ENCODE assay signal across 33 mouse cellular contexts in the genomic region with DNA sequence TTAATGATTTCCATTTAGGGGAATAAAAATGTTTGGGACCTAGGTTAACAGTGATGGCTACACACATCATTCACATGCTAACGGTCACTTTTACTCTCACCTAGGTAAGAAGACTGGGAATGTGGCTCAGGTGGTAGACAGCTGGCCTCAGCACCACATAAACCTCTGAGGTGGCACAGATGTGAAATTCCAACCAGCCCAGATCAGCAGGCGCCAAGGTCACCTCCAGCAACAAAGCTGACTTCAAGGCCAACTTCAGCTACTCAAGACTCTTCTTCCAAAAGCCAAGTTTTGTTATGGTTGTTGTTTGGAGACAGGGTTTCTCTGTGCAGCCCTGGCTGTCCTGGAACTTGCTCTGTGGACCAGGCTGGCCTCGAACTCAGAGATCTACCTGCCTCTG. TPM values are rescaled to one million over a fixed set of nuclear protein-coding genes. Genes with fewer than 3 reads are reported as not detected.
"Had no signal": no experiment of that assay in that cellular context is flagged by ENCODE, and none has a peak within 500 bp of the region (broad histone marks: within the 10 kb centered on the region; RNA-seq: fewer than 3 reads in every experiment).

No protein-coding gene starts in this region.

- H3K4me3 ChIP-seq: embryonic facial prominence, embryonic 10.5 days; embryonic facial prominence, embryonic 12.5 days; embryonic facial prominence, embryonic 13.5 days; embryonic facial prominence, embryonic 15.5 days; erythroblast, embryonic 14.5 days; forebrain, embryonic 10.5 days; forebrain, embryonic 12.5 days; forebrain, embryonic 13.5 days; forebrain, embryonic 15.5 days; gastrocnemius, adult 2 months; heart, adult 2 months had no signal

- ATAC-seq: forebrain, embryonic 13.5 days; forebrain, embryonic 14.5 days; forebrain, embryonic 15.5 days; forebrain, embryonic 16.5 days; forebrain, postnatal 0 days had no signal

- H3K36me3 ChIP-seq: embryonic facial prominence, embryonic 10.5 days; embryonic facial prominence, embryonic 12.5 days; embryonic facial prominence, embryonic 13.5 days; embryonic facial prominence, embryonic 15.5 days; forebrain, embryonic 10.5 days; forebrain, embryonic 12.5 days; forebrain, embryonic 15.5 days had no signal

- H3K27me3 ChIP-seq: forebrain, embryonic 15.5 days had no signal

- H3K4me1 ChIP-seq: embryonic facial prominence, embryonic 12.5 days; embryonic facial prominence, embryonic 13.5 days; embryonic facial prominence, embryonic 15.5 days; forebrain, embryonic 10.5 days; forebrain, embryonic 12.5 days; forebrain, embryonic 13.5 days; forebrain, embryonic 15.5 days had no signal

- H3K4me2 ChIP-seq: embryonic facial prominence, embryonic 12.5 days; embryonic facial prominence, embryonic 13.5 days; embryonic facial prominence, embryonic 15.5 days; forebrain, embryonic 12.5 days; forebrain, embryonic 13.5 days; forebrain, embryonic 15.5 days had no signal

- H3K27ac ChIP-seq: embryonic facial prominence, embryonic 10.5 days; embryonic facial prominence, embryonic 12.5 days; embryonic facial prominence, embryonic 13.5 days; embryonic facial prominence, embryonic 15.5 days; forebrain, embryonic 10.5 days; forebrain, embryonic 12.5 days; forebrain, embryonic 13.5 days; forebrain, embryonic 15.5 days; gastrocnemius, adult 2 months; heart, adult 2 months had no signal

- H3K9ac ChIP-seq: embryonic facial prominence, embryonic 12.5 days; embryonic facial prominence, embryonic 13.5 days; embryonic facial prominence, embryonic 15.5 days; forebrain, embryonic 12.5 days; forebrain, embryonic 13.5 days; forebrain, embryonic 15.5 days; forebrain, postnatal 0 days had no signal

- DNase-seq: cerebellum, adult 8-10 months; cerebellum, adult 9-10 months; cerebellum, adult 9-11 months; cerebellum, postnatal 10 days; cerebellum, postnatal 14 days; cerebellum, postnatal 25 days; cerebellum, postnatal 36 days; embryo, embryonic 11 days; forebrain, postnatal 0 days; gastrocnemius, adult 2 months; gastrocnemius, postnatal 10 days; gastrocnemius, postnatal 14 days; gastrocnemius, postnatal 25 days; gastrocnemius, postnatal 36 days; heart, adult 18-20 months; heart, adult 2 months had no signal

- H3K9me3 ChIP-seq: embryonic facial prominence, embryonic 10.5 days; embryonic facial prominence, embryonic 12.5 days; embryonic facial prominence, embryonic 13.5 days; embryonic facial prominence, embryonic 15.5 days; forebrain, embryonic 10.5 days; forebrain, embryonic 12.5 days; forebrain, embryonic 13.5 days; forebrain, embryonic 15.5 days had no signal

RNA-seq across cellular contexts. Expression of a gene that starts 9.1 kb away (rescaled TPM):
- total RNA-seq: gastrocnemius, adult 18-20 months; gastrocnemius, adult 2 months; gastrocnemius, adult 8-10 months; gastrocnemius, postnatal 14 days; gastrocnemius, postnatal 25 days; gastrocnemius, postnatal 36 days; granulocyte monocyte progenitor cell, adult 5-6 weeks; heart, adult 18-20 months had no signal
- polyA plus RNA-seq: erythroblast, embryonic 14.5 days had no signal

RNA-seq across cellular contexts. Expression of a gene that starts 16.4 kb away (rescaled TPM):
- polyA plus RNA-seq: erythroblast, embryonic 14.5 days had no signal

RNA-seq across cellular contexts. Expression of a gene that starts 52.7 kb away (rescaled TPM):
- total RNA-seq: common myeloid progenitor, adult 5-6 weeks; gastrocnemius, postnatal 14 days; gastrocnemius, postnatal 4 days; granulocyte monocyte progenitor cell, adult 5-6 weeks; heart, adult 18-20 months had no signal
- polyA plus RNA-seq: embryonic facial prominence, embryonic 12.5 days; embryonic facial prominence, embryonic 15.5 days; erythroblast, embryonic 14.5 days; gonadal fat pad, adult 2 months had no signal
